Mouse (Mus musculus): Measurements from ENCODE around the gene Lrrfip1. TPM values are rescaled to one million over a fixed set of nuclear protein-coding genes. Genes with fewer than 3 reads are reported as not detected.

Lrrfip1 gene
- 126 TPM for polyA plus RNA-seq (2021)

DNA sequence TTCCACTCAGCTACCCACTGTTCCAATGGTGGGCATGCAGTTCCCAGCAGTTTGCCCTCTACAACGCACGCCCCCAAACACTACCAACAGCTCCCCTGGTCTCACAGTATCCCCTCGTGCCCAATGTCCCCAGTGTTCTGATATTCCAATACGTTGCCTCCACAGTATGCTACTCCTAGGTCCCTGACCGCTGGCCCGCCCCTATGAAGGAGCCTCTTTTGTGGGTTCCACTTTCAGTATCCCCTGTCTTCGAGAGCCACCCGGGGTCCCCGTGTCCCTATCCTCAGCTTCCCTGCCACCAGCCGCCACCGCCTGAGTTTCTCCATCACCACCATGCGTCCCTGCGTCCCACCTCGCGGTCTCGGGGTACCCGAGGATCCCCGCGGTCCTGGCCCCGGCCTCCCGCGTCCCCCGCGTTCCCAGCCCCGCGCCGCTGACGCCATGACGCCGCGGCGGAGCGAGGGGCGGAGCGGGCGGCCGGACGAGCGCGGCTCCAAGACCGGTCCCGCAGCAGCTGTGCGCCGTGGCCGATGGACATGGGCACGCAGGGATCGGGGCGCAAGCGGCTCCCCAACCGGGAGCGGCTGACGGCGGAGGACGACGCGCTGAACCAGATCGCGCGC is at the start of gene Lrrfip1:
Lrrfip1 (plus strand) TSS at position 470 of the 623 bp plus-strand sequence.
- in situ Hi-C loops (cut with MboI; ENCODE audit: low pct_unique_long_range_greater_than_20kb) = no loop called here

DNA sequence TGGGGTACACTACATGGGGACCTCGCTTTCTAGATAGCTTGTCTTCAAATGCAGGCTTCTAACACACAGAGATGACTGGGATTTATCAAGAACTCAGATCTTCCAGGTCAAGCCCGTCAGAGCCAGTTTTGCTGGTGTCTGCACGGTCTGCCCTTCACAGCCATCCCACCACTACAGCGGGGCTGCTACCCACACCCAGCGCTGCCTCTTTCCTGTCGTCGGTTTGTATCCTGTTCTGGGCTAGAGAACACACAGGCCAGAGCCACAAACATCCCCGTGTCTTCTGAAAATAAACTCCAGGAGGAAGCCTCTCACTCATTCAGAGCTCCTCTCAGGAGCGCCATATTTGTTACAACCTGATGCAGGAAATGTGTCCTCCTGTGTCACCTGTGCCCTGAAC is 49.2 kb upstream of the Lrrfip1 start:
- DNase-seq (ENCODE audit: low read depth, low spot score) (no peak), ATAC-seq (no peak)
- in situ Hi-C loops (cut with MboI; ENCODE audit: low pct_unique_long_range_greater_than_20kb) = no loop called here
- CTCF ChIA-PET = no interaction called here
- POLR2A ChIA-PET = no interaction called here
- H3K27me3 ChIP-seq = no peaks in the 10 kb centered on the region
- TF ChIP-seq CTCF (IDR thresholded peaks at IDR 0.05) = no peak

More for the DNA sequence above, at the start of gene Lrrfip1:
- H3K27me3 ChIP-seq = no peaks in the 10 kb centered on the region
- TF ChIP-seq CTCF (IDR thresholded peaks at IDR 0.05) = no peak
- POLR2A ChIA-PET = interaction anchor here (0.8 to 1.6 kb wide), 7 partner anchors 10 to 88 kb away, joined by 3 to 14 read pairs (median 3); no protein-coding TSS in a partner anchor
- CTCF ChIA-PET = interaction anchor here (0.9 kb wide), 1 partner anchor 69 kb away, joined by 3 read pairs; no protein-coding TSS in a partner anchor
- DNase-seq (ENCODE audit: low read depth, low spot score) (no peak), ATAC-seq (peak; percentile 44)

DNA sequence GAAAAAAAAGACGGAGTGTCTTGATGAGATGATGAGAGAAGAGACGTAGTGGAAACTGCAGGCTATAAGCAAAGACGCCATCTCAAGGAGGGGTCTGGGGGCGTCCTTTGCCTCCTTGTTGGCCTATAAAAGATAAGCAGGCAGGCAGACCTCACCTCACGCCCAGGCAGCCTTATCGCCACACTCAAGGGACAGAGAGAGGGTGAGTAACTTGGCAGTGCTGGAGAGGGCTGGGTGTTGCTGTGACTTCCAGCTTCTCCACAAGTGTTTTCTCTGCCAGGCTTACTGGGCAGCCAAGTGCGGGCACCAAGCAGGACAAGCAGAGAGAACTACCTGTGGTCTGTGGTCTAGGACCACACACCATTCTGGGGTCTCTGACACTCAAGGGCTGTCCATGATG is 46.9 kb upstream of the Lrrfip1 start:
- H3K27me3 ChIP-seq = no peaks in the 10 kb centered on the region
- ATAC-seq (no peak), DNase-seq (ENCODE audit: low read depth, low spot score) (no peak)
- ChIA-PET CTCF (interaction anchor here (1.1 kb wide), 1 partner anchor 23 kb away, joined by 4 read pairs; no protein-coding TSS in a partner anchor), POLR2A (no interaction called here)
- in situ Hi-C loops (cut with MboI; ENCODE audit: low pct_unique_long_range_greater_than_20kb) = loop anchor here (10.0 kb wide), 1 partner anchor 107 kb away; the partner anchor contains the start of gene Col6a3
- TF ChIP-seq CTCF (IDR thresholded peaks at IDR 0.05) = no peak

DNA sequence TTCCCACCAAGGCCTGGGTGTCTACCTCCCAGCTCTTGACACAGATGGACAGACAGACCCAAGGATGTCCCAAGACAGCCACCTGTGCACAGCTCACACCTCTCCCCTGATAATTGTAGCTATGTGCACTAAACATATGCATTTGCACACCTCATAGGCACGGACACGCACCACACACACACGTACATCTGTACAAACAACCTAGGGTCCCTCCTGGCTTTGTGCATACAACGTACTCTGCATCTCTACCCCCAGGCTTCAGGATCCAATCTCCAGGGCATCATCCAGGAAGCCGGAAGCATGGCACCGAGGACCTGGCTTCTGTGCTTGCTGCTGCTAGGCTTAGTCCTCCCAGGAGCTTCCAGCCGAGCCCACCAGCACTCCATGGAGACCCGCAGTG is 45.7 kb upstream of the Lrrfip1 start, which contains the start of gene Prlh:
Prlh (plus strand) TSS at position 301 of the 400 bp plus-strand sequence.
- ATAC-seq (no peak), DNase-seq (ENCODE audit: low read depth, low spot score) (no peak)
- in situ Hi-C loops (cut with MboI; ENCODE audit: low pct_unique_long_range_greater_than_20kb) = loop anchor here (10.0 kb wide), 1 partner anchor 108 kb away; the partner anchor contains the start of gene Col6a3
- TF ChIP-seq CTCF (IDR thresholded peaks at IDR 0.05) = no peak
- POLR2A ChIA-PET = no interaction called here
- H3K27me3 ChIP-seq = no peaks in the 10 kb centered on the region
- CTCF ChIA-PET = interaction anchor here (1.1 to 1.5 kb wide), 2 partner anchors 10 to 24 kb away, joined by 4 read pairs; no protein-coding TSS in a partner anchor

- DNase-seq (ENCODE audit: low read depth, low spot score) (no peak), ATAC-seq (no peak)
- no peak for TF ChIP-seq CTCF (IDR thresholded peaks at IDR 0.05)
- POLR2A ChIA-PET = no interaction called here
- H3K27me3 ChIP-seq = no peaks in the 10 kb centered on the region
- in situ Hi-C loops (cut with MboI; ENCODE audit: low pct_unique_long_range_greater_than_20kb) = loop anchor here (10.0 kb wide), 1 partner anchor 109 kb away; the partner anchor contains the start of gene Col6a3
- CTCF ChIA-PET = no interaction called here
Observed at GRCm38 (mm10) chr1:90953688-90954087, 44.8 kb upstream of the Lrrfip1 start.

DNA sequence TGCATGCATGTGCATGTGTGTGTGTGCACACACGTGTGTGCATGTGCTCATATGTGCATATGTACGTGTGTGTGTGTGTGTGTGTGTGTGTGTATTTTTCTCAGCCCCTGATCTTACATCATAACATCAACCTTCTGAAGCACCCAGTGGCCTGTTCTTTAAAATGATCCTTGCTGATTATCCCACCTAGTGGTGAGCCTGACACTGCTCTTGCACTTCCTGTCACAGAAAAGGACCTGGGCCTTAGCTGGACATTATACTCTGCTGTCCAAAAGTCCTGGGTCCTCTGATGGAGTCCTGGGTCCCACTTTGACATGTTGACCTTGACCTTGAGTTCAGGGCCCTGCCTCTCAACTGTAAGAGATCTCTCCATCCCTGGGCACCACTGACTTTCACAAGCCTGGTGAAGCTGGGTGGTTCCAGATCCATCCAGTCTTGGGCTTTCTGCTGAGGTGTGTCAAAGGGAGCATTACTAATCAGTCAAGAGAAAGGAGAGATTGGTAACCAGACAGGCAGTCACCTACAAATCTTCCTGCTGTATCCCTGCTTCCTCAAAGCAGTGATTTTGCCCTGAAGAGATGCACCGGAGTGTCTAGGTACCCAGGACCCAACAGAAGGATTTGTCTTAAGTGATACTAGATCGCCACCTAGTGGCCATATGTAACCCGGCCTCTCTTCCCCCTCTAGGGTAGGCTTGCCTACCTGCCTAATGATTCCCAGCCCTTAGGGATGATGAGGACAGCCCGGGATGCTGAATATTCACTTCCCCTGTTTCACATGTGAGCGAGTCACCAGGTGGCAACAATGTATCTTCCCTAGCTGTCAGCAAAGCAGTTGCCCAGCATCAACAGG is 42.1 kb upstream of the Lrrfip1 start:
- ChIA-PET CTCF (interaction anchor here (0.9 to 2.0 kb wide), 9 partner anchors 12 to 307 kb away, joined by 3 to 11 read pairs (median 3); no protein-coding TSS in a partner anchor), POLR2A (interaction anchor here (0.8 kb wide), 1 partner anchor 15 kb away, joined by 3 read pairs; no protein-coding TSS in a partner anchor)
- no peak for DNase-seq (ENCODE audit: low read depth, low spot score)
- in situ Hi-C loops (cut with MboI; ENCODE audit: low pct_unique_long_range_greater_than_20kb) = loop anchor here (5.0 to 10.0 kb wide), 3 partner anchors 49 to 309 kb away; partner anchors contain the start of gene Col6a3
- no peak for ATAC-seq
- H3K27me3 ChIP-seq = no peaks in the 10 kb centered on the region
- peak; percentile 92 for TF ChIP-seq CTCF (IDR thresholded peaks at IDR 0.05)

GRCm38 (mm10) chr1:90962526-90962925 is 36.0 kb upstream of the Lrrfip1 start:
- ChIA-PET CTCF (interaction anchor here (1.6 kb wide), 2 partner anchors 10 to 11 kb away, joined by 4 to 5 read pairs; partner anchors contain the start of gene Prlh), POLR2A (no interaction called here)
- H3K27me3 ChIP-seq = no peaks in the 10 kb centered on the region
- no peak for TF ChIP-seq CTCF (IDR thresholded peaks at IDR 0.05)
- ATAC-seq (no peak), DNase-seq (ENCODE audit: low read depth, low spot score) (no peak)
- in situ Hi-C loops (cut with MboI; ENCODE audit: low pct_unique_long_range_greater_than_20kb) = loop anchor here (5.0 kb wide), 1 partner anchor 145 kb away; no protein-coding TSS in a partner anchor

DNA sequence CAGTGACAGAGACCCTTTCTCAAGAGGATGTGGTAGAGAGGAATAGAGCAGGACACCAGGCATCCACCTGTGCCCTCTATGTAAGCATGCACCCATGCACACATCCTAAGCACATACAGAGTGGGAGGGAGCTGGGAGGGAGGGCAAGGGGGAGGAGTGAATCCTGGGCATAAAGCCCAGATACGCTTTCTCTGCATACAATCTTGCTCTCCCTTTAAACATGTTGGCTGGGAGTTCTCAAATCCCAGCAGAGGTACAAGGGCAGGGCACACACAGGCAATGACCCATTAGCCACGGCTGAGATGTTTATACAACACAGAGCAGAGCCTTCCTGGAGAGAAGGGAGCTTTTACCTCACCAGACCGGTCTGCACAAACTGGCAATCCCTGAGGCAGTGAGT is 35.5 kb upstream of the Lrrfip1 start:
- no peaks in the 10 kb centered on the region for H3K27me3 ChIP-seq
- ChIA-PET CTCF (interaction anchor here (1.6 kb wide), 2 partner anchors 10 kb away, joined by 4 to 5 read pairs; partner anchors contain the start of gene Prlh), POLR2A (no interaction called here)
- peak; percentile 12 for ATAC-seq
- TF ChIP-seq CTCF (IDR thresholded peaks at IDR 0.05) = no peak
- no peak for DNase-seq (ENCODE audit: low read depth, low spot score)
- in situ Hi-C loops (cut with MboI; ENCODE audit: low pct_unique_long_range_greater_than_20kb) = loop anchor here (5.0 kb wide), 1 partner anchor 144 kb away; no protein-coding TSS in a partner anchor

- H3K27me3 ChIP-seq = no peaks in the 10 kb centered on the region
- POLR2A ChIA-PET = interaction anchor here (0.5 kb wide), 1 partner anchor 13 kb away, joined by 3 read pairs; no protein-coding TSS in a partner anchor
- TF ChIP-seq CTCF (IDR thresholded peaks at IDR 0.05) = no peak
- CTCF ChIA-PET = interaction anchor here (0.7 kb wide), 1 partner anchor 10 kb away, joined by 3 read pairs; no protein-coding TSS in a partner anchor
- DNase-seq (ENCODE audit: low read depth, low spot score) (no peak), ATAC-seq (no peak)
- in situ Hi-C loops (cut with MboI; ENCODE audit: low pct_unique_long_range_greater_than_20kb) = no loop called here
Observed at GRCm38 (mm10) chr1:90967583-90967982, 31.0 kb upstream of the Lrrfip1 start.

DNA sequence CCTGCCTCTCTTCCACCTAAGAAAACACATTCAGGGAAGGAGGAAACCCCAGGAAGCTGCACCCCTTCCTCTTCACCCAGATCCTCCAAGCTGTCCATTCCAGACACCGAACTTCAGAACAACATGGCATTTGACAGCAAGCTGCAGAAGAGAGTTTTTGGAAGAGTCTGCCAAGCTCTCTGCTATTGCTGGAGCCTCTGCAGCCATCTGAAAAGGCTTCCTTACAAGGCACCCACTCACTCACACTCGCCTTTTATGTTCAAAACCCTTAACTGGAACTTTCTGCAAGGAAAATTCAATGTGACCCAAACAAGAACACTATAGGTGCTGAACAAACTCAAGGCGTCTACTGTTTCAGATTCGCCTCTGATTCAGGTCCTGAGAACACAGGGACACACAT is 29.9 kb upstream of the Lrrfip1 start:
- H3K27me3 ChIP-seq = no peaks in the 10 kb centered on the region
- ChIA-PET POLR2A (no interaction called here), CTCF (no interaction called here)
- in situ Hi-C loops (cut with MboI; ENCODE audit: low pct_unique_long_range_greater_than_20kb) = no loop called here
- DNase-seq (ENCODE audit: low read depth, low spot score) = no peak
- no peak for ATAC-seq
- TF ChIP-seq CTCF (IDR thresholded peaks at IDR 0.05) = no peak

Data from Patski (cell line).